Mouse (Mus musculus) v-Abl transformed pro-B cells (cell line): ENCODE results near the gene Eef1a2.

Experiments
- in situ Hi-C, 2 experiments: fragments of 400-800 bp; cut with MboI; formaldehyde crosslinking; loops; one replicate each; pipeline ENCODE4 v1.15.1; 2025; ENCODE audit not compliant: unreplicated experiment in 2 of 2

Eef1a2 gene

GRCm38 (mm10) chr2:181159771-181160170 lies 3.0 kb upstream of the Eef1a2 start:
- in situ Hi-C loops: no loop called here

DNA sequence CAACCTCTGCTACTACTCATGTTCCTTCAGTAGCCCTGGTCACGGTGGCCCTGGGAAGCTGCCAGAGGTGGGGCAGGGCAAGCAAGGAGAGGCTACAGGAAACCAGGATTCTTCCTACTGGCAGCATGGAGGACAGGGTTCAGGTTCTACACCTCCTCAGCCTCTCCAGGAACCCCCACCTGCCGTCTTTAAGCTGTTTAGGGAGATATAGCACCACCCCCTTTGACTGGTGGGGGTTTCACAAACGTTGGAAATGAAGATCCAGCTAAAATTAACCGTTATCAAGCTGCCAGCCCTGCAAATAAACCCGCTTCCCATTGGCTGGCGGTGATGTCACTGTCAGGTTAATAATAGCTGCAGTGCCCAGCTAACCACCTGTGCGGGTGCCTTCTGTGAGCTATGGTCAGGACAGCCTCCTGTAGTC lies 2.3 kb upstream of the Eef1a2 start:
- in situ Hi-C loops: no loop called here

DNA sequence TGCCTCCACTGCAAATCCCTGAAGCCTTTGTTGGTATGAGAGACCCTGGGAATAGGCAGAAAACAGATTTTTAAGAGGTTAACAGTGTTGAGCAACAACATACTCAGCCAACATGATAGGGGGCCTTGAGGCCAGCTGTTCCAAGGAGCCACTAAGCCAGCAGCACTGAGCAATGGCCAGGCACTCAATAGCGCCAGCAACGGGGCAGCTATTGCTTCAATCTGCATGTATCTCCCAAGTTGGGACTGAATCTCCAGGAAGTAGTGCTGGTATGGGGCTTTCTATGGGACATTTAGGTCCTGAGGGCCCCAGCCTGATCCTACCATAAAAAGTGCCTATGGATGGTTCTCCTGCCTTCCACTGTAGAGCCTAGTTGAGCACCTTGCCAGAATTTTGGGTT lies 1.7 kb upstream of the Eef1a2 start:
- in situ Hi-C loops: no loop called here

DNA sequence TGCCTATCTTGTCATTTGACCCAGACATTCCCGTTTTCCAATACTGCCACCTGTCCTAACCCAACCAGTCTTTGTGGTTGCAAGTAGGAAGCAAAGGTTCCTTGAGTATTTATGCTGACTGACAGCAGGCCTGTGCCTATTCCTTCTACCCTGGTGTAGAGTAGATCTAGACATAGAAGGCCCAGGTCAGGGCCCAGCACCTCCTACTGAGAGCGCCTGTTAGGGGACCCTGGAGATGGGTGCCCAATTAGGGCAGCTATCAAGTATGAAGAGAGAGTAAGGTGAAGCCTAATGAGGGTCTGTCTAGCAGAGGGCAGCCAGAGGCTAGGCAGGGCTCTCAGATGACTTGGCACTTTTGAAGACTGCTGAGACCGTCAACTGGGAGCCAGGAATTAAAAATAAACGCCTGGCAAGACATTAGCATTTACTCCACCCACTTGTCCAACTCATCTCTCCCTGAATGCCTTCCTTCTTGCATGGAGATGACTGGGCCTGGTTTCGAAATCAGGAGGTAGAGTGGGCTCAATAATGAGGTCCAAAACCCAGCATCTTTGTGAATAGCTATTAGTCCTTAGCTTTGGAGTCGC lies 995 bp upstream of the Eef1a2 start:
- in situ Hi-C loops: no loop called here

DNA sequence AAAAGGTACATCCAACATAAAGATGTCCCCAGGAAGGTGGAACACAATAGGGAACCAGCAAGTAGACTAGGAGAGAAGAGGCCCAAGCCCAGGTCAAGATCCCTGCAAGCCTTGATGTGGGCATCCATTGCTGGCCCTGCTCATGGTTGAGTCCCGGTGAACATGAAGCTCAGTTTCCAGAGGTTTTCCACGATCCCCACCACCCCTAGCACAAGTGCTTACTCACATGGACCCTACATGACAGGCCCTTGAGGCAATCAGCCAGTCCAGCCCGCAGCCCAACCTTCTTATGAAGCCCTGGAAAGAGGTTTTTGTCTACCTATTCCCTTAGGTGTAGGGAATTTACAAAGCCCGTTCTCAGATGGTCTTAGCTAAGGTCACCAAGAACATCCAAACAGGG lies 366 bp upstream of the Eef1a2 start:
- in situ Hi-C loops: no loop called here

GRCm38 (mm10) chr2:181155801-181156200 lies 1.0 kb downstream of the Eef1a2 start:
- in situ Hi-C loops: no loop called here

DNA sequence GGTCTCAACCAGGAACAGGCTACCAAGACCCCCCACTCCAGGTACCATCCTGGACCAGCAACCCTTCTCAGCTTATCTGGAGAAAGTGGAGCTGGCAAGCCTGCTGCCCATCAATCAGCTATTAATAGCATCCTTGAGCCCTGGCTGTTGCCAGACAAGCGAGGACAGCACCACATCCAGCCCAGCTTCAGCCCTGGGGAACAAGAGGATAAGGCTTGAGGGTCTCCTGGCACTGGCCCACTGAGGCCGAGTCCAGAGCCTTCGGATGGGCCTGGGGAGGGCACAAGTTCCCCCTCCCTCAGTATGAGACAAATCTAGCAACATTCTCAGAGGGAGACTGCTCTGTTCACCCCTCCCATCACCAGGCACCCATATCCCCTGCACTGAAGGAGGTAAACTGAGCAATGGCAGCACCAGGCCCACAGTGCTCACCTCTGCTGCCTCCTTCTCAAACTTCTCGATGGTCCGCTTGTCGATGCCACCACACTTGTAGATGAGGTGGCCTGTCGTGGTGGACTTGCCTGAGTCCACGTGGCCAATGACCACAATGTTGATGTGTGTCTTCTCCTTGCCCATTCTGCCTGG lies 1.9 kb downstream of the Eef1a2 start:
- in situ Hi-C loops: no loop called here

DNA sequence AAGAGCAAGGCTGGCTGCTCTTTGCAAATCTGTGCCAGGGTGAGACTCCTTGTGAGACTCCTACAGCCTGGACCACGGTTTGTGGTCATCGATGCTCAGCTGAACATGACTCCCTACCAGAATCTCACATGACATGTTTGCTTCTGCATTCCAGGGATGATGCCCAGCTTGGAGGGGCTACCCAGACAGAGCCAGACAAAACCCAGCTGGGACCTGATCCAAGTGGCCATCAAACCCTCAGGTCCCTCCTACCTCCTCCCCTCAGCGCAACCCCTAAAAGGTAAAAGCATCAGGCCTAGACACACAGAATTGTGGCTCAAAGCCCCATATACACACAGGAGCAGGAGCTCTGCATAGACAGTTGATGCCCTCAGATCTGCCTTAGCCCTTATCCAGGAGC lies 2.5 kb downstream of the Eef1a2 start:
- in situ Hi-C loops: no loop called here

DNA sequence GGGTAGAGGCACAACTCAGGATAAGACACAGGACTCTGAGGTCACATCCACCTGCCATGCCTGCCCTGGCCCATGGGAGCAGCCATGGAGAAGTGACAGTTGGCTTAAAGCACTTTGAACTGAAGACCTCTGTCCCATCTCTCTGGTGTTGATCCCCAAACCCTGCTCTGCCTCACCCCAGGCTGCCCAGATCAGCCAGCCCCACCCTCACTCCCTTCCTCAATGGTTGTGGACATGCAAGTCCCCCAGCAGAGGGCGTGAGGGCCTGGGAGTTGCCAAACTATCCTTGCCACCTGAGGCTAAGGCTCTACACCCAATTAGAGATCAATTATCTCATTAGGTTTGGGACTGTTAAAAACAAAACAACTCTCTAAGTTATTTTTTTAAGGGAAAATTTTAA lies 3.0 kb downstream of the Eef1a2 start:
- in situ Hi-C loops: no loop called here

DNA sequence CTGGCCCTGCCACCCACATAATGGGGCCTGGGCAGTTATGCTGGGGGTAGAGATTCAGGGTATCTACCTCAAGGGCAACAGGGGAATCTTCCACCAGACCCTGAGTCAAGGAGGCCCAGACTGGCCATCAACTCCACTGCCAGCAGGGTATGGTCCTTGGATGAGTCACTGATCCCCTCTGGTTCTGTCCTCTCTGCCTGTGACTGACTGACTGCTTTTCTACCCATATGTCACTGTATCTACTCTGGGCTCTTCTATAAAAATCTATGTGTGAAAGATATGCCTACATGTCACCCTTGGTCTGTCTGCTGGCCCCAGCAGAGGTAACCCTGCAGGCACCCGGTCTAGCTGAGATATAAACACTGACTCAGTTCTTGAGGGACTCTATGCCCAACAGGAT lies 3.7 kb downstream of the Eef1a2 start:
- in situ Hi-C loops: no loop called here

DNA sequence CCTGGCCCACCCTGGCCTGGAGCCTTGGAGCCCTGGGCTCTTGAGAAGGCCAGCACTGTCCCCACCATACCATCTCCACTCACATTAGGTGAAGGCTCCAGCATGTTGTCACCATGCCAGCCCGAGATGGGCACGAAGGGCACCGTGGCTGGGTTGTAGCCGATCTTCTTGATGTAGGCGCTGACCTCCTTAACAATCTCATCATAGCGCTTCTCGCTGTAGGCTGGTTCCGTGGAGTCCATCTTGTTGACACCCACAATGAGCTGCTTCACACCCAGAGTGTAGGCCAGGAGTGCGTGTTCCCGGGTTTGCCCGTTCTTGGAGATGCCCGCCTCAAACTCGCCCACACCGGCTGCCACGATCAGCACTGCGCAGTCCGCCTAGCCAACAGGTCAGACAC lies 4.1 kb downstream of the Eef1a2 start:
- in situ Hi-C loops: no loop called here

- in situ Hi-C loops: no loop called here
These were observed 6.5 kb downstream of the Eef1a2 start for GRCm38 (mm10) chr2:181150281-181150680.

DNA sequence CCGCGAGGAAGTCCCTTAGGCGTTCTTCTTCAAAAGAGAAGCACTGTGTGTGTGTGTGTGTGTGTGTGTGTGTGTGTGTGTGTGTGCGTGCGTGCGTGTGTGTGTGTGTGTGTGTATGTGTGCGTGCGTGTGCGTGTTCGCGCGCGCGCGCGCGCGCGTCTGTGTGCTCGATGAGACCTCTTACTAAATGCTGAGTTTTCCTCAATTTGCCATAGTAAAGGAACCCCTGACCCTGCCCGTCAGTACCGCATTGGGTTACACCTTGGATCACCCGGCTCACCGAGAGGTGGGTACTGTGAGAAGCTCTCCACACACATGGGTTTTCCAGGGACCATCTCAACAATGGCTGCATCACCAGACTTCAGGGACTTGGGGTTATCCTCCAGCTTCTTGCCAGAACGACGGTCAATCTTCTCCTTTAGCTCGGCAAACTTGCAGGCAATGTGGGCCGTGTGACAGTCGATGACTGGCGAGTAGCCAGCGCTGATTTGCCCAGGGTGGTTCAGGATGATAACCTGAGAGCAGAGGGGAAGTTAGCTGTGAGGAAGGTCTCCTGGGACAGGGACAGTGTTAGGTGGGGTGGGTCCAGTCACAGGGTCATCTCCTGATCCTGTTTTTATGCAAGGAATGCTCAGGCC lies 8.4 kb downstream of the Eef1a2 start:
- in situ Hi-C loops: no loop called here

GRCm38 (mm10) chr2:181147546-181148317 lies 9.1 kb downstream of the Eef1a2 start:
- in situ Hi-C loops: no loop called here

DNA sequence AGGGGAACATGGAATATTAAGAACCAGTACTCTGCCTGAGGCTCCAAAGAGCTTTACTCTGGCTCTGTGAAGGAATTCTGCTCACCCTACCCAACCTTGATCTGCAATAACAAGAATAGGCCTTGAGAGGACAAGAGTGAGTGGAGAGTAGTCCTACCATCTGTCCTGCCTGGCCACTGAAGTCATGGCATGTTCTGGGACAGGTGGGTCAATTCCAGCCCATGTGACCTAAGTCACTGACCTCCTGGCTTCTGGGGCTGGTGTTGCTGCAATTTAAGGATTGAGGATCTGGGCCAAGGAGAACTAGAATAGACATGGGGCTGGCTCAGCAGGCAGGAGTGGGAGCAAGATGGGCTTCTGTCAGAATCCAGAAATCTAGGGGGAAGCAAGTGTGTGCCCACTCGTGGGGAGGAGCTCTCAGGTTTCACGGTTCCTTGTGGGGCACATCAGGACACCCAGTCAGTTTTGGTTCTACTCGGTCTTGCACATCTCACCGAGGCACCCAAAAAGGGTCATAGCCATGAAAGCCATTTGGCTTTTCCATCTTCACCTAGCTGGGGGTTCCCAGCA lies 9.8 kb downstream of the Eef1a2 start:
- in situ Hi-C loops: no loop called here

- in situ Hi-C loops: no loop called here
These were observed 12.1 kb downstream of the Eef1a2 start for GRCm38 (mm10) chr2:181144675-181145074.

DNA sequence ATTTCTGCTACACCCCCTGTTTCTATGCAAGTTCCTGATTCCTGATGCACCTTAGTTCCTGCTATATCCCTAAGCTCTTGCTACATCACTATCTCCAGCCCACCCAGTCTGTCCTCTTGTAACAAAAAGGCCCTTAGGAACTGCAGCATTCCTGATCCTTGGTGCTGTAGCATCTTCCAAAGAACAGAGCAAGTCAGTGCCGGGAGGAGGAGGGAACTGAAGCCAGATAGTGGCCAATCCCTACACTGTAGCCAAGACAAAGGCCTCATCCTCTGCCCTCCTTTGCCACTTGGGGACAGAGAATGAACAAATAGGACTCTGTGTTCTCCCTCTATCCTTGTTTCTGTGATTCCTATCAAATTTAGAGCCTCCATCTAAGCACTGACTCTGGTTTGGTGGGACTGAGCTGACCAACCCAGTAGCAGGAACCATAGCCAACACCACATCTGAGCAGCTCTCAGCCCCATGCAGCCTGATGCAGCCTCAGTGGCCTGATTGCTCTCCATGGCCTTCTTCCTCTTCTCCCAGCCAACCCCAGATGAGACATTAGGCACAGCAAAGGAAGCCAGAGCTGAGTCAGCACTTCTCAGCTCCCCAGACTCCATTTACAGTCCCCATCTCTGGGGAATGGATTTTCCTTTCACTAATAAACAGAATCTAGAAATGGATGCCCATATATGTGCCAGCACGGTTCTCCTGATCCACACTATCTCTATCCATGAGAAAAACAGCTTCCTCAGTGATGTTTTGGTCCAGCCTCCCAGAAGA lies 13.1 kb downstream of the Eef1a2 start:
- in situ Hi-C loops: no loop called here

DNA sequence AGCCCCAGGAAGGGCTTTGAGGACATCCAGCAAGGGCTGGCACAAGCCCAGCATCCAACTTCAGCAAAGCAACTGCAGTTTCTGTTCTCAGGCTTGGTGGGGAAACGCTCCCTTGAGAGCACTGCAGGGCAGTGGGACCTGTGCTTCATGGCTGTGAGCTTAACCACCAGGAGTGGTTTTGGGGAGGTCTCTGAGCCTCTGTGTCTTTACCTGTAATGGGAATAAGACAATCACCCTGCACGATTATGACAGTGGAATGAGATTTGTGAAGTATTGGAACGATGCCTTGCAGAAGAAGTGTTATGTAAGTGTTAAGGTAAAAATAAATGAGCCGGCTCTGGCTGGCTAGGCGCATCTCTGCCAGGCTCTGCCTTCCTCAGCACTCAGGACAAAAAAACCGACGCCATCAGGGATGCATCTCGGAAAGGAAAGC lies 14.1 kb downstream of the Eef1a2 start:
- in situ Hi-C loops: no loop called here

GRCm38 (mm10) chr2:181139641-181140193 lies 17.1 kb downstream of the Eef1a2 start:
- in situ Hi-C loops: no loop called here

GRCm38 (mm10) chr2:181136934-181137333 lies 19.9 kb downstream of the Eef1a2 start:
- in situ Hi-C loops: no loop called here
